Comparison of ENCODE assay signal across 8 mouse cellular contexts in genomic region chr5:146940219-146940618, GRCm38 (mm10). TPM values are rescaled to one million over a fixed set of nuclear protein-coding genes. Genes with fewer than 3 reads are reported as not detected.
DNase-seq lines count a peak whose midpoint lies in the region; ATAC-seq and TF ChIP-seq lines count a peak whose summit lies in the region.

No protein-coding gene starts in this region.

- H3K9me3 ChIP-seq in hindbrain, embryonic 11.5 days (ENCODE audit: control insufficient read depth, low read length), result no peaks in the 10 kb centered on the region; the same call in 1 of the 2 replicates
- peaks cover 6% of the 10 kb centered on the region for H3K9me3 ChIP-seq in hindbrain, embryonic 10.5 days
- H3K9me3 ChIP-seq in midbrain, embryonic 16.5 days (replicated peaks; ENCODE audit: control insufficient read depth, low read length, poor library complexity, severe bottlenecking), result no peaks in the 10 kb centered on the region

- peak; percentile 62; the same call in 1 of the 2 replicates for TF ChIP-seq CTCF in thymus, adult 2 months (IDR thresholded peaks at IDR 0.05; ENCODE audit: borderline replicate concordance, control insufficient read depth, extremely low read depth, insufficient read depth, low read length, poor library complexity)

- no peak overlapping the region for H3K4me2 ChIP-seq in hindbrain, embryonic 11.5 days (replicated peaks; ENCODE audit: low read depth, low read length)
- no peak overlapping the region for H3K4me2 ChIP-seq in midbrain, embryonic 16.5 days (ENCODE audit: low read length)

- no peak for TF ChIP-seq POLR2A in thymus, adult 2 months (IDR thresholded peaks at IDR 0.05; ENCODE audit: control insufficient read depth, extremely low read depth, insufficient read depth, low read length, poor library complexity)

- WGBS in hindbrain, embryonic 11.5 days, result 24% methylated on average over 7 of the region's 7 CpGs
- WGBS in hindbrain, embryonic 10.5 days, result 27% methylated on average over 7 of the region's 7 CpGs
- WGBS in thymus, adult 2 months, result 28% methylated on average over 7 of the region's 7 CpGs
- WGBS in midbrain, embryonic 16.5 days, result 21% methylated on average over 7 of the region's 7 CpGs

- H3K36me3 ChIP-seq in hindbrain, embryonic 11.5 days (ENCODE audit: control insufficient read depth, insufficient read depth, low read length), result no peaks in the 10 kb centered on the region
- no peaks in the 10 kb centered on the region for H3K36me3 ChIP-seq in hindbrain, embryonic 10.5 days
- no peaks in the 10 kb centered on the region for H3K36me3 ChIP-seq in thymus, adult 2 months (ENCODE audit: control insufficient read depth, insufficient read depth, low read length)
- no peaks in the 10 kb centered on the region for H3K36me3 ChIP-seq in midbrain, embryonic 16.5 days (ENCODE audit: control insufficient read depth, insufficient read depth, low read length)

- peak; percentile 59 for DNase-seq in hindbrain, embryonic 11.5 days (ENCODE audit: low spot score)
- DNase-seq in hindbrain, embryonic 10.5 days (ENCODE audit: low spot score), result no peak
- no peak for DNase-seq in thymus, adult 2 months
- no peak for DNase-seq in thymus, adult 18-20 months
- DNase-seq in urinary bladder, postnatal 14 days (ENCODE audit: low spot score), result no peak
- no peak for DNase-seq in testis, postnatal 10 days (ENCODE audit: low spot score)

- no peak overlapping the region for H3K4me3 ChIP-seq in hindbrain, embryonic 11.5 days (ENCODE audit: low read depth, low read length)
- H3K4me3 ChIP-seq in hindbrain, embryonic 10.5 days, result no peak overlapping the region
- no peak overlapping the region for H3K4me3 ChIP-seq in thymus, adult 2 months (ENCODE audit: control insufficient read depth, insufficient read depth, low read length)
- H3K4me3 ChIP-seq in midbrain, embryonic 16.5 days (ENCODE audit: low read depth, low read length), result no peak overlapping the region

- no peak for ATAC-seq in hindbrain, embryonic 11.5 days (ENCODE audit: low FRiP score)
- peak; percentile 73 for ATAC-seq in erythroblast, adult 5-6 weeks (replicated peaks; ENCODE audit: low FRiP score, poor library complexity, severe bottlenecking)
- 0 out of 2 replicates have a peak, but pooled peaks have one; percentile 75 for ATAC-seq in midbrain, embryonic 16.5 days

- H3K4me1 ChIP-seq in hindbrain, embryonic 11.5 days (replicated peaks; ENCODE audit: control insufficient read depth, insufficient read depth, low read length), result no peaks in the 10 kb centered on the region
- 0 out of 2 replicates have a peak, but pooled peaks cover 3% of the 10 kb centered on the region for H3K4me1 ChIP-seq in hindbrain, embryonic 10.5 days (replicated peaks)
- H3K4me1 ChIP-seq in thymus, adult 2 months (replicated peaks; ENCODE audit: control insufficient read depth, insufficient read depth, low read length), result no peaks in the 10 kb centered on the region
- no peaks in the 10 kb centered on the region for H3K4me1 ChIP-seq in midbrain, embryonic 16.5 days (ENCODE audit: control insufficient read depth, insufficient read depth, low read length)

- H3K27me3 ChIP-seq in hindbrain, embryonic 11.5 days (ENCODE audit: control insufficient read depth, insufficient read depth, low read length), result no peaks in the 10 kb centered on the region
- peaks cover 9% of the 10 kb centered on the region; the same call in 1 of the 2 replicates for H3K27me3 ChIP-seq in hindbrain, embryonic 10.5 days (ENCODE audit: insufficient read depth, poor library complexity, severe bottlenecking)
- no peaks in the 10 kb centered on the region for H3K27me3 ChIP-seq in thymus, adult 2 months (ENCODE audit: control insufficient read depth, insufficient read depth, low read length)
- no peaks in the 10 kb centered on the region for H3K27me3 ChIP-seq in midbrain, embryonic 16.5 days (ENCODE audit: control insufficient read depth, insufficient read depth, low read depth, low read length)

- no peak overlapping the region for H3K27ac ChIP-seq in hindbrain, embryonic 11.5 days (ENCODE audit: low read depth, low read length)
- H3K27ac ChIP-seq in hindbrain, embryonic 10.5 days, result no peak overlapping the region
- H3K27ac ChIP-seq in thymus, adult 2 months (ENCODE audit: control insufficient read depth, insufficient read depth, low read length), result no peak overlapping the region
- no peak overlapping the region for H3K27ac ChIP-seq in midbrain, embryonic 16.5 days (ENCODE audit: low read length)

- no peak overlapping the region for H3K9ac ChIP-seq in hindbrain, embryonic 11.5 days (ENCODE audit: low read depth, low read length)
- no peak overlapping the region for H3K9ac ChIP-seq in midbrain, embryonic 16.5 days (ENCODE audit: low read depth, low read length)

RNA-seq across cellular contexts. Expression of gene Gtf3a, which starts 8.2 kb away (rescaled TPM):
- polyA plus RNA-seq in hindbrain, embryonic 11.5 days (2014; fragmentation: Nextera tagmentation; extraction: Ambion mirVana), result 106 TPM in 2 replicates
- 115 and 118 TPM in 2 replicates for polyA plus RNA-seq in hindbrain, embryonic 10.5 days (2016; fragmentation: Nextera tagmentation; extraction: Ambion mirVana)
- 85.9 and 108 TPM in 2 replicates for polyA plus RNA-seq in thymus, adult 2 months (2012; rRNA removed)
- 5.0 and 46.5 TPM in 2 replicates for total RNA-seq in erythroblast, adult 5-6 weeks (2015; ENCODE audit: low replicate concordance)
- 22.2 and 23.8 TPM in 2 replicates for total RNA-seq in erythroblast, adult 5-6 weeks (2017; ENCODE audit: low replicate concordance)
- polyA plus RNA-seq in midbrain, embryonic 16.5 days (2015; fragmentation: Nextera tagmentation; extraction: Ambion mirVana), result 112 and 116 TPM in 2 replicates

RNA-seq across cellular contexts. Expression of gene Mtif3, which starts 23.4 kb away (rescaled TPM):
- polyA plus RNA-seq in hindbrain, embryonic 11.5 days (2014; fragmentation: Nextera tagmentation; extraction: Ambion mirVana), result 26.1 and 27.0 TPM in 2 replicates
- 19.0 and 23.9 TPM in 2 replicates for polyA plus RNA-seq in hindbrain, embryonic 10.5 days (2016; fragmentation: Nextera tagmentation; extraction: Ambion mirVana)
- polyA plus RNA-seq in thymus, adult 2 months (2012; rRNA removed), result 10.7 and 13.0 TPM in 2 replicates
- 0.42 and 0.58 TPM in 2 replicates for total RNA-seq in erythroblast, adult 5-6 weeks (2015; ENCODE audit: low replicate concordance)
- total RNA-seq in erythroblast, adult 5-6 weeks (2017; ENCODE audit: low replicate concordance), result 3.8 and 7.5 TPM in 2 replicates
- polyA plus RNA-seq in midbrain, embryonic 16.5 days (2015; fragmentation: Nextera tagmentation; extraction: Ambion mirVana), result 28.4 and 31.2 TPM in 2 replicates
